Mouse (Mus musculus): ENCODE data around the gene Fmo4.
"Not testable (repeated sequence)": the region's sequence is repeated elsewhere in the genome, so short reads cannot be mapped to it uniquely, and the experiment has no call there.

Gene Fmo4

GRCm38 (mm10) chr1:162792306-162793044 is 21.3 kb downstream of the Fmo4 start:
- no peak for DNase-seq

- no peak for DNase-seq
Measured at GRCm38 (mm10) chr1:162785222-162785621, 28.6 kb downstream of the Fmo4 start.

GRCm38 (mm10) chr1:162783669-162784248 is 30.0 kb downstream of the Fmo4 start:
- DNase-seq, result no peak

GRCm38 (mm10) chr1:162781035-162781434 is 32.7 kb downstream of the Fmo4 start:
- DNase-seq, result not testable (repeated sequence)

- DNase-seq, result no peak
Measured at GRCm38 (mm10) chr1:162777943-162778538, 35.7 kb downstream of the Fmo4 start.

- DNase-seq, result no peak
Measured at GRCm38 (mm10) chr1:162773661-162774060, 40.1 kb downstream of the Fmo4 start.

- DNase-seq, result no peak
Measured at GRCm38 (mm10) chr1:162771617-162772360, 42.0 kb downstream of the Fmo4 start.

GRCm38 (mm10) chr1:162752009-162752408 is 61.8 kb downstream of the Fmo4 start:
- no peak for DNase-seq

- DNase-seq, result no peak
Measured at GRCm38 (mm10) chr1:162749607-162750006, 64.2 kb downstream of the Fmo4 start.

GRCm38 (mm10) chr1:162748761-162749160 is 65.0 kb downstream of the Fmo4 start:
- no peak for DNase-seq
